Mouse (Mus musculus) limb, embryonic 13.5 days (tissue): ENCODE results near the gene Gpalpp1. TPM values are rescaled to one million over a fixed set of nuclear protein-coding genes. Genes with fewer than 3 reads are reported as not detected.
A peak's percentile ranks its signal among the peaks of the same experiment; 100 is the strongest.

Experiments used
- ATAC-seq: fragments of 200-750 bp; cut with Nextera tagmentation; 2 replicates; pipeline ENCODE4 v1.8.0; 2017; ENCODE audit warnings: low read depth, moderate number of reproducible peaks, moderate TSS enrichment; ENCODE audit not compliant: low FRiP score
- H3K27ac ChIP-seq: fragments of 300-500 bp; sonication (generic); 2 replicates; pipeline ENCODE4 v1.5.1; 2015; ENCODE audit warnings: inconsistent platforms, mild to moderate bottlenecking, moderate library complexity
- H3K27me3 ChIP-seq: fragments of 300-500 bp; sonication (generic); 2 replicates; pipeline ENCODE4 v1.6.1; 2015; ENCODE audit warnings: mild to moderate bottlenecking, inconsistent platforms
- H3K36me3 ChIP-seq: fragments of 300-500 bp; sonication (generic); 2 replicates; pipeline ENCODE4 v1.6.1; 2015; ENCODE audit warnings: inconsistent platforms, mild to moderate bottlenecking, moderate library complexity
- H3K4me1 ChIP-seq: fragments of 300-500 bp; sonication (generic); 2 replicates; pipeline ENCODE4 v1.6.1; 2015; ENCODE audit warnings: inconsistent platforms
- H3K4me2 ChIP-seq: fragments of 300-500 bp; sonication (generic); replicated peaks from 2 replicates; pipeline ENCODE4 v1.6.1; 2015; ENCODE audit warnings: inconsistent platforms, mild to moderate bottlenecking, moderate library complexity
- H3K4me3 ChIP-seq: fragments of 300-500 bp; sonication (generic); 2 replicates; pipeline ENCODE4 v1.5.1; 2015; ENCODE audit warnings: moderate library complexity, mild to moderate bottlenecking, inconsistent platforms
- H3K9ac ChIP-seq: fragments of 300-500 bp; sonication (generic); 2 replicates; pipeline ENCODE4 v1.6.1; 2015; ENCODE audit warnings: mild to moderate bottlenecking, inconsistent platforms
- H3K9me3 ChIP-seq: fragments of 300-500 bp; sonication (generic); 2 replicates; pipeline ENCODE4 v1.6.1; 2016; ENCODE audit warnings: inconsistent platforms
- WGBS: fragments of 180-500 bp; shearing (Covaris S2); methylation state at CpG from one replicate; pipeline ENCODE4 v1.1.7; 2015; 5-methylcytosine and 5-hydroxymethylcytosine counted together
- polyA plus RNA-seq: library from polyadenylated mRNA; unstranded; fragments of >200 nt; fragmentation: Nextera tagmentation; extraction: Ambion mirVana; gene quantifications from 2 replicates; pipeline ENCODE4 v1.2.1, GENCODE M21; 2015

Gene Gpalpp1
- polyA plus RNA-seq, result 12.6 and 13.0 TPM in 2 replicates

- whole genome bisulfite sequencing, result under 1% methylated on average over 69 of the region's 69 CpGs
- Histone ChIP-seq H3K9me3 (no peaks in the 10 kb centered on the region), H3K27me3 (no peaks in the 10 kb centered on the region), H3K36me3 (peaks cover 26% of the 10 kb centered on the region), H3K4me3 (peak within 1 kb of the TSS; percentile 90), H3K27ac (peak within 1 kb of the TSS; percentile 63; the same call in 1 of the 2 replicates), H3K4me2 (peak within 1 kb of the TSS; percentile 85), H3K9ac (peak within 1 kb of the TSS; percentile 83), H3K4me1 (peaks cover 21% of the 10 kb centered on the region)
- peak; percentile 99 for ATAC-seq
These were observed at the start of gene Gpalpp1, which contains the start of gene Nufip1 for GRCm38 (mm10) chr14:76110396-76111221. Gene Gpalpp1 (minus strand): TSS chr14:76110760. Gene Nufip1 (plus strand): TSS chr14:76110891.

DNA sequence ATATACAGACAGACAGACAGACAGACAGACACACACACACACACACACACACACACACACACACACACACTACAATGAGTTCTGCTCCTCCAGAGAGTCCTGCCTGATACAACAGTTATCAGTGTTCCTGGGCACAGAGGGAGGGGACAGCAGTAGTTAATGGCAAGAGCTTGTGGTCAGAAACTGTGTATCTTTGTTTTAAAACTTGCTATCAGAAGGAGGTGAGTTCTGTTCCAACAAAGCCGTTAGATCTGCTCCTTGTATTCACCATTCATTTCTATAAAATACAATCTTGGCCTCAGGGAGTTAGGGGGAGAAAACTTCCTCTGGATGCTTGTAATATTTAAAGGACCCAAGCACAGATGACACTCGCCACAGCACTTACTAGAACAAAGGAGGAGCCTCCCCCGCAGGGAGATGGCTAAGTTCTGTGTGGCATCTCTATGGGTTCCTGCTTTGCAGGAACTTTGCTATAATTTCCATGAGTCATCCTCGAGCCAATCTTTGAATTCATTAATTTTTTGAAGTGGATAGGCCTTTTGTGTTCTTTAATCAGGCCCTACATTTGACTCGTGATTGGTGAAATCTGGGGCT is 47.7 kb upstream of the Gpalpp1 start:
- Histone ChIP-seq H3K4me2 (no peak overlapping the region), H3K4me3 (no peak overlapping the region), H3K36me3 (no peaks in the 10 kb centered on the region), H3K9me3 (no peaks in the 10 kb centered on the region), H3K4me1 (peaks cover 3% of the 10 kb centered on the region), H3K27ac (no peak overlapping the region), H3K9ac (no peak overlapping the region), H3K27me3 (no peaks in the 10 kb centered on the region)
- 60% methylated on average over 5 of the region's 5 CpGs for WGBS
- no peak for ATAC-seq

GRCm38 (mm10) chr14:76153828-76154227 is 43.3 kb upstream of the Gpalpp1 start:
- WGBS, result 15% methylated on average over 6 of the region's 6 CpGs
- H3K4me3 ChIP-seq, result no peak overlapping the region
- peak overlapping the region; percentile 65; the same call in 1 of the 2 replicates for H3K4me2 ChIP-seq

GRCm38 (mm10) chr14:76153003-76153675 is 42.6 kb upstream of the Gpalpp1 start:
- peak overlapping the region; percentile 50; the same call in 1 of the 2 replicates for H3K9ac ChIP-seq
- H3K4me1 ChIP-seq, result peaks cover 18% of the 10 kb centered on the region
- ATAC-seq, result peak; percentile 10; the same call in 1 of the 2 replicates
- H3K4me2 ChIP-seq, result peak overlapping the region; percentile 65
- H3K36me3 ChIP-seq, result no peaks in the 10 kb centered on the region
- peak overlapping the region; percentile 70 for H3K4me3 ChIP-seq
- H3K9me3 ChIP-seq, result no peaks in the 10 kb centered on the region
- H3K27me3 ChIP-seq, result no peaks in the 10 kb centered on the region
- H3K27ac ChIP-seq, result peak overlapping the region; percentile 69
- WGBS, result 3% methylated on average over 24 of the region's 24 CpGs

More at GRCm38 (mm10) chr14:76153828-76154227, 43.3 kb upstream of the Gpalpp1 start:
- Histone ChIP-seq H3K27ac (no peak overlapping the region), H3K27me3 (no peaks in the 10 kb centered on the region), H3K4me1 (peaks cover 18% of the 10 kb centered on the region), H3K36me3 (no peaks in the 10 kb centered on the region), H3K9ac (no peak overlapping the region), H3K9me3 (no peaks in the 10 kb centered on the region)
- ATAC-seq, result no peak

GRCm38 (mm10) chr14:76152162-76153002 is 41.8 kb upstream of the Gpalpp1 start:
- peaks cover 18% of the 10 kb centered on the region for H3K4me1 ChIP-seq
- WGBS, result under 1% methylated on average over 41 of the region's 41 CpGs
- ATAC-seq, result peak; percentile 93
- H3K4me3 ChIP-seq, result peak overlapping the region; percentile 70
- peak overlapping the region; percentile 94 for H3K27ac ChIP-seq
- H3K9ac ChIP-seq, result peak overlapping the region; percentile 88
- H3K36me3 ChIP-seq, result no peaks in the 10 kb centered on the region
- peak overlapping the region; percentile 65 for H3K4me2 ChIP-seq
- no peaks in the 10 kb centered on the region for H3K9me3 ChIP-seq
- no peaks in the 10 kb centered on the region for H3K27me3 ChIP-seq

- H3K9me3 ChIP-seq, result no peaks in the 10 kb centered on the region
- no peak for ATAC-seq
- peaks cover 18% of the 10 kb centered on the region for H3K4me1 ChIP-seq
- peak overlapping the region; percentile 65 for H3K4me2 ChIP-seq
- H3K36me3 ChIP-seq, result no peaks in the 10 kb centered on the region
- H3K9ac ChIP-seq, result peak overlapping the region; percentile 88; the same call in 1 of the 2 replicates
- WGBS, result under 1% methylated on average over 10 of the region's 10 CpGs
- peak overlapping the region; percentile 94; the same call in 1 of the 2 replicates for H3K27ac ChIP-seq
- H3K4me3 ChIP-seq, result peak overlapping the region; percentile 70
- no peaks in the 10 kb centered on the region for H3K27me3 ChIP-seq
These were observed 41.2 kb upstream of the Gpalpp1 start for GRCm38 (mm10) chr14:76151820-76152161.

GRCm38 (mm10) chr14:76151011-76151410 is 40.5 kb upstream of the Gpalpp1 start:
- Histone ChIP-seq H3K27me3 (no peaks in the 10 kb centered on the region), H3K9ac (no peak overlapping the region), H3K4me3 (no peak overlapping the region), H3K4me1 (peaks cover 18% of the 10 kb centered on the region), H3K36me3 (no peaks in the 10 kb centered on the region), H3K4me2 (no peak overlapping the region), H3K9me3 (no peaks in the 10 kb centered on the region), H3K27ac (no peak overlapping the region)
- 77% methylated on average over 2 of the region's 2 CpGs for WGBS
- no peak for ATAC-seq

DNA sequence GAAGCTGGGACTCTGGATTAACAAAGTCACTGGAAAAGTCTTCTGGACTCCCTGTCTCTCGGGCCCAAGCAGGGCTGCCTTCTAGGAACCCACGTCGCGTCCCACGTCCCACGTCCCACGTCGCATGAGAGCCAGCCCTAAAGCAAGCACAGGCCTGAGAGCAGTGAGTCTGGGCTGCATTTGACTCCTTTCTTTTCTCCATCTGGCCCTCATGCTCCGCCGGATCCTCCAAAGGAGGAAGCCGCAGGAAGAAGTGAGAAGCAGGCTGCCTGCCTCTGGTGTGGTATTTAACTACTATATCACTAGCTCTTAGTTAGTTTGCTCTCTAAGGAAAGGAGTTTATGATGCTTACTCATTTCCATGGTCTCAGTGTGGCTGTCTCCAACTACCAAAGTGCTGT is 39.9 kb upstream of the Gpalpp1 start:
- Histone ChIP-seq H3K27me3 (no peaks in the 10 kb centered on the region), H3K9ac (no peak overlapping the region), H3K9me3 (no peaks in the 10 kb centered on the region), H3K27ac (no peak overlapping the region), H3K4me2 (no peak overlapping the region; the same call in 1 of the 2 replicates), H3K4me1 (peaks cover 18% of the 10 kb centered on the region), H3K4me3 (no peak overlapping the region), H3K36me3 (no peaks in the 10 kb centered on the region)
- 83% methylated on average over 11 of the region's 11 CpGs for WGBS
- ATAC-seq, result no peak

- ATAC-seq, result no peak
- H3K9ac ChIP-seq, result no peak overlapping the region
- 31% methylated on average over 13 of the region's 13 CpGs for WGBS
These were observed 39.1 kb upstream of the Gpalpp1 start for GRCm38 (mm10) chr14:76149531-76150179.

GRCm38 (mm10) chr14:76148294-76148693 is 37.7 kb upstream of the Gpalpp1 start:
- no peaks in the 10 kb centered on the region for H3K27me3 ChIP-seq
- no peak overlapping the region for H3K9ac ChIP-seq
- ATAC-seq, result no peak
- no peak overlapping the region for H3K4me3 ChIP-seq
- H3K36me3 ChIP-seq, result no peaks in the 10 kb centered on the region
- peaks cover 16% of the 10 kb centered on the region for H3K4me1 ChIP-seq
- whole genome bisulfite sequencing, result 82% methylated on average over 10 of the region's 10 CpGs
- H3K9me3 ChIP-seq, result no peaks in the 10 kb centered on the region
- no peak overlapping the region for H3K27ac ChIP-seq
- no peak overlapping the region for H3K4me2 ChIP-seq

More at GRCm38 (mm10) chr14:76149531-76150179, 39.1 kb upstream of the Gpalpp1 start:
- H3K4me1 ChIP-seq, result peaks cover 18% of the 10 kb centered on the region
- no peaks in the 10 kb centered on the region for H3K9me3 ChIP-seq
- no peak overlapping the region for H3K27ac ChIP-seq
- no peaks in the 10 kb centered on the region for H3K27me3 ChIP-seq
- no peak overlapping the region for H3K4me3 ChIP-seq
- H3K4me2 ChIP-seq, result peak overlapping the region; percentile 48
- H3K36me3 ChIP-seq, result no peaks in the 10 kb centered on the region

DNA sequence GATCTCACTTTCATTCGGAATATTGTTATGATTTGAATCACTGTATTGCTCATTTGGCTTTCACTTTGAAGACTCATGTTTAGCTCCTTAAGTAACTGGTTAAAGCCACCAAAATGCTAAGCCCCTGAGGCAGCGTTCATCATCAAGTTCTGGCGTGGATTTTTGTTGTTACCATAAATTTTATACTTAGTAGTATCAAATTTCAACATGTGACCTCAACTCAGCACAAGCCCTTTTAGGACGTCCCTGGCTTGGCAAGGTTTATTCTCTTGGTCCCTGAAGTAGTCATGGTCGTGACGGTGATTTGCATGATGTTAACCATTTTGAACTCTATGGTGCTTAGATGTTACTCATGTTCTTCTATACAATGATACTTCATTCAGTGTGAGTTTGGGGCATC is 36.5 kb upstream of the Gpalpp1 start:
- no peak for ATAC-seq
- H3K4me1 ChIP-seq, result peaks cover 11% of the 10 kb centered on the region
- H3K9ac ChIP-seq, result no peak overlapping the region
- no peak overlapping the region for H3K4me3 ChIP-seq
- no peak overlapping the region for H3K27ac ChIP-seq
- 42% methylated on average over 6 of the region's 6 CpGs for WGBS
- no peak overlapping the region for H3K4me2 ChIP-seq
- no peaks in the 10 kb centered on the region for H3K9me3 ChIP-seq
- H3K27me3 ChIP-seq, result no peaks in the 10 kb centered on the region
- no peaks in the 10 kb centered on the region for H3K36me3 ChIP-seq
